Mouse (Mus musculus) forebrain, embryonic 10.5 days (tissue): ENCODE data around the gene Tjp3. TPM values are rescaled to one million over a fixed set of nuclear protein-coding genes. Genes with fewer than 3 reads are reported as not detected.
A peak's percentile ranks its signal among the peaks of the same experiment; 100 is the strongest.

Experiments used
- DNase-seq: peaks from one replicate; pipeline ENCODE4 v3.0.0-alpha.2; 2017; ENCODE audit warnings: low spot score; ENCODE audit errors: extremely low spot score
- H3K27ac ChIP-seq: fragments of 300-500 bp; sonication (generic); 2 replicates; pipeline ENCODE4 v1.5.1; 2016; ENCODE audit warnings: mild to moderate bottlenecking
- H3K27me3 ChIP-seq: fragments of 300-500 bp; sonication (generic); 2 replicates; pipeline ENCODE4 v1.6.1; 2016; ENCODE audit warnings: mild to moderate bottlenecking; ENCODE audit not compliant: poor library complexity, severe bottlenecking
- H3K36me3 ChIP-seq: fragments of 300-500 bp; sonication (generic); replicated peaks from 2 replicates; pipeline ENCODE4 v1.6.1; 2016; ENCODE audit warnings: mild to moderate bottlenecking, moderate library complexity
- H3K4me1 ChIP-seq: fragments of 300-500 bp; sonication (generic); 2 replicates; pipeline ENCODE4 v1.6.1; 2016
- H3K4me3 ChIP-seq: fragments of 300-500 bp; sonication (generic); 2 replicates; pipeline ENCODE4 v1.5.1; 2016; ENCODE audit warnings: mild to moderate bottlenecking, moderate library complexity
- H3K9me3 ChIP-seq: fragments of 300-500 bp; sonication (generic); 2 replicates; pipeline ENCODE4 v1.6.1; 2016; ENCODE audit warnings: mild to moderate bottlenecking, moderate library complexity
- WGBS: fragments of 180-500 bp; shearing (Covaris S2); methylation state at CpG from one replicate; pipeline ENCODE4 v1.1.7; 2016; 5-methylcytosine and 5-hydroxymethylcytosine counted together
- polyA plus RNA-seq: library from polyadenylated mRNA; unstranded; fragments of >200 nt; fragmentation: Nextera tagmentation; extraction: Ambion mirVana; gene quantifications from 2 replicates; pipeline ENCODE4 v1.2.1, GENCODE M21; 2016

The Tjp3 gene
- 8.8 and 10.1 TPM in 2 replicates for polyA plus RNA-seq

DNA sequence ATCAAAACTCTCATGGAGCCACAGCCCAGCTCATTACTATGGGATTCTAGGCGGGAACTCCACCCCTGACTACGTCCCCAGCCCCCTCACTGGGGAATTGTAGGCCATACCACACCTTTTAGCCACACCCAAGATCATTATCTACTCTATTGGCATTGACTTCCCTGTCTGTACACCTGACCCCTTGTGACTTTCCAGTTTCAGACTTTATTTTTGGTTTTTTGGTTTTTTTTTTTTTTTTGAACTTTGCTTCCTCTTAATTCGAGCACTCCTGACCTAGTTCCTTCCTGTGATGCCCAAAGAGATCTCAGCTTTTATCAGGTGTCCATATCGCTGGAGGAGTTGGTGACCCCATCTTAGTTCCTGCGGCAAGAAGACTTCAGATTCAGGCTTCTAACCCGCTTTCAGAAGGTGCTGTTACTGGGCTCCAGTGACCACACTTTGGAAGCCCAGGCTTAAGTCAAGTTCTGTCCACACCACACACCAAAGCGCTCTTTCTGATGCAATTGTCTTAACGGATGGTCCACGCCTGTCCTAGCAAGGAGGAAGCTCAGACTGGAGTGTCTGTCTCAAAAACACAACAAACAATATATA, at the start of gene Tjp3:
Gene Tjp3, minus strand, starts transcription at position 71 of the 594 bp plus-strand sequence.
- 78% methylated on average over 9 of the region's 9 CpGs for WGBS

DNA sequence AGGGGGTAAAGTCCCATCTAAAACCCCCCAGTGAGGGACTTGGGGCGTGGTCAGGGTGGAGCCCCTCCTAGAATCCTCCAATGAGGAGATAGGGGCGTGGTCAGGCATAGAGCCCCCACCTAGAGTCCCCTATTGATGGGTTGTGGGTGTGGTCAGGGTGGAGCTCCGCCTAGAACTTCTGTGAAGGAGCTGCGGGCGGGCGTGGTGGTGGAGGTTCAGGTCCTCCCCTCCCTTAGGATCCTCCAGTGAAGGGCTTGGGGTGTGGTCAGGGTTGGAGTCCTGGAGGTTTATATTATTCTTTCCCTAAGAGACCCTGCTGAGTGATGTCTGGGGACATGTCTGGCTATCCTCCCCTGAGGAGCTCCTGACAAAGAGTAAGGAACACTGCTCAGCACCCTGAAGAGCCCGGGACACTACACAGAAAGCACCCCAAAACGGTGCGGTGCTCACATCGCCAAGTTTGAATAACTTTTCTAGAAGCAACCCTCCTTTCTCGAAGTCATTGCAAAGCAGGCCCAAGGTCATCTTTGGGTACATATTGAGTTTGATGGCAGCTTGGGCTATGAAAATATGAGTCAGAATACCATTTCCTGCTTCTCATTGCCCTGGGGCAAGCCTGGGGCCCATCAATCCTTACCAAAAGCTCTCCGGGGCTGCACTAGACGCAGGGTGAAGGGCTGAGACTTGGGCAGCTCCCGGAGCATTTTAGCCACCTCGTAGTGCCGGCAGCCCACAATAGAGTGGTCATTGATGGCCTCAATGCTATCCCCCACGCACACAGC, 49.4 kb upstream of the Tjp3 start:
- H3K4me3 ChIP-seq: no peak overlapping the region
- no peak for DNase-seq
- no peak overlapping the region for H3K27ac ChIP-seq
- H3K36me3 ChIP-seq: peaks cover 8% of the 10 kb centered on the region
- H3K27me3 ChIP-seq: peaks cover 89% of the 10 kb centered on the region
- WGBS: 40% methylated on average over 17 of the region's 17 CpGs
- H3K4me1 ChIP-seq: peaks cover 33% of the 10 kb centered on the region
- H3K9me3 ChIP-seq: no peaks in the 10 kb centered on the region

More for the DNA sequence above, at the start of gene Tjp3:
- peaks cover 58% of the 10 kb centered on the region for H3K4me1 ChIP-seq
- no peak for DNase-seq
- no peaks in the 10 kb centered on the region for H3K9me3 ChIP-seq
- peaks cover 52% of the 10 kb centered on the region for H3K27me3 ChIP-seq
- no peak within 1 kb of the TSS for H3K27ac ChIP-seq
- H3K36me3 ChIP-seq: peaks cover 21% of the 10 kb centered on the region
- peak within 1 kb of the TSS; percentile 84 for H3K4me3 ChIP-seq

DNA sequence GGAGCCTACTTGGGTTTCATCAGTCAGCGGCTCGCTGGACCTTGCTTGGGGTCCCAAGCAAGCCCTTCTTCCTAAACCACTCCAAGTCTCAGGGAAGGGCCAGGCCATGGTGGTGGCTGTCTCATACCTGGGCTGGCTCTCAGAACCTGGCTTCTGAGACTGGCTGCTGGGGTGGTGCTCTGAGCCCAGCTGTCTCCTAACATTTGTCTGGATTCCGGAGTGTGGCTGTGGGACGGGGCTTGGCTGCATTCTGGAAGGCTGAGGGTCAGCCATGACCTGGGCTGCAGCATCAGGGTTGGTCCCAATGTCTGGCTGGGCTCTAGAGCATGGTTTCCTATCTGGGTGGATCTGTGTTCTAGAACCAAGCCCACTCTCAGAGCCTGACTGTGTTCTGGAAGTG, 45.2 kb upstream of the Tjp3 start:
- H3K9me3 ChIP-seq: no peaks in the 10 kb centered on the region
- H3K36me3 ChIP-seq: no peaks in the 10 kb centered on the region
- peaks cover 85% of the 10 kb centered on the region for H3K27me3 ChIP-seq
- 92% methylated on average over 4 of the region's 4 CpGs for WGBS
- H3K27ac ChIP-seq: peak overlapping the region; percentile 80
- no peak overlapping the region for H3K4me3 ChIP-seq
- no peak for DNase-seq
- H3K4me1 ChIP-seq: peaks cover 49% of the 10 kb centered on the region

DNA sequence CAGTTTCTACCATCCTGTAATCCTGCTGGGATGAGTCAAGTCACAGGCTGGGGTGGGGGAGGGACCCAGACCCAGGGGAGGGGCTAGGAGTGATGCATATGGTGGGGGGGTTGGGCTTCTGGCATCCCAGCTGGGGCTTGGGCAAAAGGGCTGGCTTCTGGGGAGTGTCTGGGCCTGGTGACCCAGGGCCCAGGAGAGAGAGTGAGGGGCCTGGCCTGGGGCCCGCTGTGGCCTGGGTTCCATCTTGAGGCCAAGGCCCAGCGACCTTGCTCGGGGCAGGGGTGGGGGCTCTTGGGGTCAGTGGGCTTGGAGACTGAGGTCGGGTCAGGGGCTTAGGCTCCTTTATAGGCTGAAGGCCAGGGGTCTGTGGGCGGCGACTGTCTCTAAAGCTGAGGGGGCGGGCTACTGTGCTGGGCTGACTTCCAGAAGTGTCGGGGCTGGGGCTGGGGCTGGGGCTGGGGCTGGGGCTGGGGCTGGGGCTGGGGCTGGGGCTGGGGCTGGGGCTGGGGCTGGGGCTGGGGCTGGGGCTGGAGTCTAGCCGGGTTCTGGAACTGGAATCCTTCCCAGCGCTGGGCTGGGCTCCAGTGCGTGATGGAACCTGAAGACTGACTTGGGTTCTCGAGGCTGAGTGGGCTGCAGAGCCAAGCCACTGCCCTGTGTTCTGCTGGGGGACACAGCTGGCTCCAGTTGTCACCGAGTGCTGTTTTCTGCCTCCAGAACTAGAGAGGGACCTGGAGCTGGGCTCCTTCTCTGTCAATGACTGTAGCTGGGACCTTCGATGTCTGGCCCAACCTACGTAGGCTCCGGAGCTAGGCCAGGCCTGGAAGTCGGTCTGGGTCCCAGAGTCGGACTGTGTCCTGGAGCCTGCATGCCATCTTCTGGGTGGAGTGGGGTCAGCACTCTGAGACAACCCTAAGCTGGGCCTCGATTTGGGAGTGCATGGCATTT, 44.3 kb upstream of the Tjp3 start:
- Histone ChIP-seq H3K4me3 (peak overlapping the region; percentile 23), H3K27ac (peak overlapping the region; percentile 80), H3K4me1 (peaks cover 43% of the 10 kb centered on the region), H3K27me3 (peaks cover 81% of the 10 kb centered on the region), H3K9me3 (no peaks in the 10 kb centered on the region), H3K36me3 (no peaks in the 10 kb centered on the region)
- 40% methylated on average over 19 of the region's 19 CpGs for WGBS
- no peak for DNase-seq

DNA sequence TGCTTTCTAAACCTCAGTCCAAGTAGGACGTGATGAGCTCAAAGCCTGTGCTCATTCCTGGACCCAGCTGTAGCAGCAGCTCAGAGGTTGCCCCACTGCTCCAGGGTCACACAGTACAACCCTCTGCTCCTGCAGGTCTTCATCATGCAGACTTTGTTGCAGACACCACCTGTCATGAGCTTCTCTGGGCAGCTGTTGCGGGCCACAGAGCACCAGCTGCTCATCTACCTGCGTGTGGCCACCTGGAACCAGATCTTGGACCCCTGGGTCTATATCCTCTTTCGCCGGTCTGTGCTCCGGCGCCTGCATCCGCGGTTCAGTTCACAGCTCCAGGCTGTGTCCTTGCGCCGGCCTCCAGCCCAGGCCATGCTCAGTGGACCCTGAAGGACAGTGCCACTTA, 42.9 kb upstream of the Tjp3 start:
- peaks cover 83% of the 10 kb centered on the region for H3K27me3 ChIP-seq
- WGBS: 66% methylated on average over 11 of the region's 11 CpGs

DNA sequence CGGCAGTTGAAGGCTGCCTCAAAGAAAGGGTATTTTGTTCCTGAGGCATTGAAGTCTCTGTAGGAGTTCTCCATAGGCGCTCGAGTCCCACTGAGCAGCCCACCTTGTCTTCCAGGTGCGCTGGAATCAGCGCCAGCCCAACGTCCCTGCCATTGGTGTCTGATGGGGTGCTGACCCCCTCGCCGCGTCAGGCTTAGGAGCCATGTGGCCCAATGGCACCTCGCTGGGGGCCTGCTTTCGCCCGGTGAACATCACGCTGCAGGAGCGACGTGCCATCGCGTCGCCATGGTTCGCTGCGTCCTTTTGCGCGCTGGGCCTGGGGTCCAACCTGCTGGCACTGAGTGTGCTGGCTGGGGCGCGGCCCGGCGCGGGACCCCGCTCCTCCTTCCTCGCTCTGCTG, 40.9 kb upstream of the Tjp3 start:
- WGBS: 14% methylated on average over 29 of the region's 29 CpGs
- no peak for DNase-seq
- Histone ChIP-seq H3K36me3 (peaks cover 15% of the 10 kb centered on the region), H3K4me1 (peaks cover 58% of the 10 kb centered on the region), H3K27ac (peak overlapping the region; percentile 51; the same call in 1 of the 2 replicates), H3K4me3 (peak overlapping the region; percentile 36), H3K9me3 (no peaks in the 10 kb centered on the region), H3K27me3 (peaks cover 67% of the 10 kb centered on the region)

More for the DNA sequence above, 42.9 kb upstream of the Tjp3 start:
- H3K36me3 ChIP-seq: no peaks in the 10 kb centered on the region
- H3K27ac ChIP-seq: peak overlapping the region; percentile 80
- H3K4me1 ChIP-seq: peaks cover 48% of the 10 kb centered on the region
- no peak overlapping the region for H3K4me3 ChIP-seq
- no peaks in the 10 kb centered on the region for H3K9me3 ChIP-seq
- DNase-seq: no peak

DNA sequence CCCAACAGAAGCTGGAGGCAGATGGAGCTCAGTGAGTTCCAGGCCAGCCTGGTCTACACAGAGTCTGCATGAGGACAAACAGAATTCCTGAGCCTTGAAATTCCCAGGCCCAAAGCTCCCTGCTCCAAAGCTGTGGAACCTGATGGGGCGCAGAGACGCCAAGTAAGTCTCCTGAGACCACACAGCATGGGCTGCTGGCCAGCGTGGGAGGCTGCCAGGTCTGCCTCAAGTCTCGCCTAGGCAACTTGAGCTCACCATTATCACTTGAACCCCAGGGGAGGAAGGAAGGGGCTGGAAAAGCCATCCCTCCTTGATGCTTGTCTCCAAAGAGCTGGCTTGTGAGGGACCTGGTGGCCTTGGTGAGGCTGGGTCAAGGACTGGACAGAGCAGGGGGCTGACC, 38.6 kb upstream of the Tjp3 start:
- no peak overlapping the region for H3K27ac ChIP-seq

DNA sequence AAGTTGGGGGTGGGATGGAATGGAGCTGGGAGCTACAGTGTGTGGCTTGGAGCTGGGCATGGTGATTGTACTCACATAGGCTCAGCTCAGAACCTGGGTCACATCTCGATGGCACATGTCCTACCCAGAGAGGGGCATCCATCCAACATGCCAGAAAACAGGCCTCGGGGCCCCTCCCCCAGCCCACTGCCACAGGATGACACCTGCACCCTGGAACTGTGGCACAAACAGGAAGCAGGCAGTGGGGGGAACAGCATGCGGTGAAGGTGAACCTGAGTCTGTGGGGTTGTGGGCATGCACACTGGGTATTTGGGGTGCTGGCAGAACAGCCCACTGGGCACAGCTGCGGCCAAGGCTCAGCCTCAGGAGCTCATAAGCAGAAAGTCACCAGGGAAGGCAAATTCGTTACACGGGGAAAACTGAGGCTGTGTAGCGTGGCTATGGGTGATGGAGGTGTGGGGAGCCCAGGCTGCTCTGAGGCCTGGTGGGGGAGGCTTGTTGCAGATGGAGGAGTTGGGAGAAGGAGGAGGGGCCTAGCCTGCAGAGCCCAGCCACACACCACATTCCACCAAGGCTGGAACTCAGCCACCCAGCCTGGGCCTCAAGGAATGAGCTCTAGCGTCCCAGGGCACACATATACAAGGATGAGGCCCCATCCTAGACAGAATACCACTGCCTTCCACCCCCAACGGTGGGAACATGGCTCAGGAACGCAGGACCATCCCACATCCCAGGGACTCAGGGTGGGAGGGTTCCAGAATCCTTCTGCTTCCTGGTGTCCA, 38.0 kb upstream of the Tjp3 start:
- DNase-seq: no peak
- H3K9me3 ChIP-seq: no peaks in the 10 kb centered on the region
- peaks cover 44% of the 10 kb centered on the region for H3K36me3 ChIP-seq
- peaks cover 35% of the 10 kb centered on the region for H3K4me1 ChIP-seq
- H3K27ac ChIP-seq: no peak overlapping the region
- peaks cover 43% of the 10 kb centered on the region for H3K27me3 ChIP-seq
- peak overlapping the region; percentile 2 for H3K4me3 ChIP-seq
- WGBS: 73% methylated on average over 10 of the region's 10 CpGs

More for the DNA sequence above, 38.6 kb upstream of the Tjp3 start:
- no peaks in the 10 kb centered on the region for H3K9me3 ChIP-seq
- DNase-seq: no peak
- peaks cover 41% of the 10 kb centered on the region for H3K4me1 ChIP-seq
- peaks cover 49% of the 10 kb centered on the region for H3K27me3 ChIP-seq
- H3K4me3 ChIP-seq: no peak overlapping the region; the same call in 1 of the 2 replicates
- WGBS: 74% methylated on average over 4 of the region's 4 CpGs
- H3K36me3 ChIP-seq: peaks cover 37% of the 10 kb centered on the region

DNA sequence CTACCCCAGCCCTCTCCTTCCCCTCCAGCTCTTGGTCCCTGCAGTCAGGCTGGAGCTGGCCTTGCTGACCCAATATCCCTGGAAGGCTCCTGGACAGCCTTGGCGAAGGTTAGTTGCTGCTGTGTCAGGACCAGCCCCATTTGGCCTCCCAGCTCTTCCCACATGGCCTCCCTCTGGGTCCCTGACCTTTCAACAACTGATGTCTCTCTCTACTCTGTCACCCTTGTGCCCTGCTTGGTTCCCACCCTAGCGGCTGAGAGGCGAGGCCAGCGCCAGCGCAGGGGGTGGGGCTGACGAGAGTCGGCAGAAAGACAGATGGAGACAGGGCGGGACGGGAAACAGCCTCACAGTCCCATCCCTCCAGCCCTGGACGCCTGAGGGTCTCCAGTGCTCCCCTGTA, 37.0 kb upstream of the Tjp3 start, which contains the start of gene Tbxa2r:
Gene Tbxa2r, plus strand, starts transcription at position 346 of the 400 bp plus-strand sequence.
- Histone ChIP-seq H3K36me3 (peaks cover 54% of the 10 kb centered on the region), H3K4me3 (peak within 1 kb of the TSS; percentile 9; the same call in 1 of the 2 replicates), H3K4me1 (peaks cover 36% of the 10 kb centered on the region), H3K27ac (peak within 1 kb of the TSS; percentile 58), H3K9me3 (no peaks in the 10 kb centered on the region), H3K27me3 (peaks cover 34% of the 10 kb centered on the region)
- 19% methylated on average over 10 of the region's 10 CpGs for WGBS
- DNase-seq: no peak

DNA sequence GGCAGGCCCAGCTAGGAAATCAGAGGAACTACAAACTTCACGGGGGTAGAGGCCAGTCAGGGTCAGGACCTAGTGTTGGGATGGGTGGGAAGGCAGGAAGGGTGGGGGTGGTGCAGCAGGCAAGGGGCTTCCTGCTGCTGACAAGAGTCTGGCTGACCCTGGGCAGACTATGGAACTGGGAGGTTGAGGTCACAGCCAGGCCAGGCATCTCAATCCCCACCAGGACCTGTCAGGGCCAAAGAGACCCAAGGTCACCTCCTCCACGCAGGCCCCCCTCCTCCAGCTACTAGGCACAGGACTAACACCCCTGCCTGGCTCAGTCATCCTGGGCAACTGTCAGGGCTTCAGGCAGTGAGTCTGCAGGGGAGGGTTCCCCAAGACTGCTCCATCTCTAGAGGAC, 36.6 kb upstream of the Tjp3 start:
- WGBS: 44% methylated on average over 2 of the region's 2 CpGs
- peak overlapping the region; percentile 9; the same call in 1 of the 2 replicates for H3K4me3 ChIP-seq
- peaks cover 36% of the 10 kb centered on the region for H3K4me1 ChIP-seq
- no peak for DNase-seq
- no peaks in the 10 kb centered on the region for H3K9me3 ChIP-seq
- peaks cover 30% of the 10 kb centered on the region for H3K27me3 ChIP-seq
- H3K36me3 ChIP-seq: peaks cover 58% of the 10 kb centered on the region
- H3K27ac ChIP-seq: peak overlapping the region; percentile 58

DNA sequence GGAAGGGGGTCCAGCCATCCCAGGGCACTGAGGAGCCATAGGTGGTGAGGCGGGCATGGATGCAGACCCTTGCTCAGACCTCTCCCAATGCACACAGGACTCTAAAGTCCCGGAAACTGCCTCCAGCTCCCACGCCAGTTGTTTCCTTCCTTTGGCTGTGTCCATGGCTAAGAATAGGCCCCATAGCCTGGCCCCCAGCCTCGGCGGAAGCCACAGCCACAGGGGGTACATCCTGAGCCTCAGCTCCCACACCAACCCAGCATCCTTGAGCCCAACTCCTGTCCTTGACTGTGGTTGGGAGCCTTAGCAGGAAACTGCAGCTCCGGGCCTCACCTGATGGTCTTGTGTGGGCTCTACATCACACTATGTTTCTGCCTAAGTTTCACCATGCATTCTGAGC, 35.5 kb upstream of the Tjp3 start:
- Histone ChIP-seq H3K9me3 (no peaks in the 10 kb centered on the region), H3K27me3 (peaks cover 19% of the 10 kb centered on the region), H3K4me3 (no peak overlapping the region), H3K27ac (no peak overlapping the region), H3K4me1 (peaks cover 38% of the 10 kb centered on the region), H3K36me3 (peaks cover 67% of the 10 kb centered on the region)
- no peak for DNase-seq
- WGBS: 82% methylated on average over 6 of the region's 6 CpGs

DNA sequence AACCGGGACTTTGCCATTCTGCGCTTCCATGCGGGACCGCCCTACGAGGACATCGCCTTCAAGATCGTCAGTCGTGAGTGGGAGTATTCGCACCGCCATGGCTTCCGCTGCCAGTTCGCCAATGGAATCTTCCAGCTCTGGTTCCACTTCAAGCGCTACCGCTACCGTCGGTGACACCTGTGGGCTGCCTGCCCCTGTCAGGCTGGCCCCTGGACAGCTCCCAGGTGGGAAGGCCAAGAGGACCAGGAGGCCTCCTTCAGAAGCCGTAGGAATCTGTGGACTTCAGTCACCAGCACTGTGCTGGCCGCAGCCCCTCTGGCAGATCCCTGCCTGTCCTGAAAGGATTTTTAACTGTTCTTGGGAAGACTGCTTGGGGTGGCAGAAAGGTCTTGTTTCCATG, 34.4 kb upstream of the Tjp3 start:
- H3K9me3 ChIP-seq: no peaks in the 10 kb centered on the region
- WGBS: 96% methylated on average over 18 of the region's 18 CpGs
- H3K4me3 ChIP-seq: no peak overlapping the region
- 0 out of 2 replicates have a peak overlapping the region, but pooled peaks have one; percentile 5 for H3K27ac ChIP-seq
- H3K27me3 ChIP-seq: peaks cover 12% of the 10 kb centered on the region
- peaks cover 67% of the 10 kb centered on the region for H3K36me3 ChIP-seq
- peaks cover 42% of the 10 kb centered on the region for H3K4me1 ChIP-seq
- no peak for DNase-seq
